Mouse (Mus musculus) liver, adult (tissue): ENCODE measurements at regions not wholly inside any gene's neighbourhood (a gene's known extent, or its start where the extent isn't known, plus 50 kb on each side); places are given as distances from the start of the nearest gene placed in this dataset.

Experiments used
- GATA4 ChIP-seq: IDR thresholded peaks from 2 replicates; pipeline ENCODE4 v1.6.1; 2014; ENCODE audit warnings: mild to moderate bottlenecking, low read length; ENCODE audit not compliant: insufficient replicate concordance

DNA sequence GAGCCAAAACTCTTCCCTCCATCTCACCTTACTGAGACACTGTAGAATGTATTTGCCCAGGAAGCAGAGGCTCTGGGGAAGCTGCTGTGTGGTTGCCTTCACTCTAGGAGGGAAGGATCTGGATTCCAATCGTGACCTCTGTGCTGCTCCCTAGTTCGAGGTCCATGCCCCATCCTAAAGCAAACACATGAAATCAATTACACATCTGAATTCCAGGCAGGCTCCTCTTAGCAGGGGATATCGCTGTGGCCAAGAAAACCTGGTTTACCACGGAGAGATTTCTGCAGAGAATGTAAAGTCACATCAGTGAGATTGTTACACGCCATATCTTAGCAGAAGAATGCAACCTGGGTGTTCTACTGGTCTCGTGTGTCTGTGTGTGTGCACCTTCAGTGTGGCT lies 61.0 kb upstream of the Intu start:
- TF ChIP-seq GATA4 = no peak

DNA sequence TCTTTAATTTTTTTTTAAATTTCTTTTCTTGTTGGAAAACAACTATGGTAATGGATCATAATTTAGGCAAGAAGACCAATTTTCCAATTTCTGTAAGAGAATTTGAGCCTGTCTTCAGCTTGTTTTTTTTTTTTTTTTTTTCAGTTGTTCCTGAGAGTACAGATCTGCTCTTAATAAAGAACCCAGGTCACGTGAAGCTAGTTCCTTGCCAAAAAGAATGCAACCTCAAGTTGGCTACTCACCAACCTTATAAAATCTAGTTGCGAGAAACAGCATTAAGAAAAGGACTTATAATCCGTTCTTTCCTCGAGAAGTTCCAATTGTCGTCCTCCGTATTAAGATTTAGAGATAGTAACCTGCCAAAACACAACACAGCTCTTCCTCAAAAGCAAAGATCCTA lies 58.3 kb upstream of the Intu start:
- TF ChIP-seq GATA4 = no peak

DNA sequence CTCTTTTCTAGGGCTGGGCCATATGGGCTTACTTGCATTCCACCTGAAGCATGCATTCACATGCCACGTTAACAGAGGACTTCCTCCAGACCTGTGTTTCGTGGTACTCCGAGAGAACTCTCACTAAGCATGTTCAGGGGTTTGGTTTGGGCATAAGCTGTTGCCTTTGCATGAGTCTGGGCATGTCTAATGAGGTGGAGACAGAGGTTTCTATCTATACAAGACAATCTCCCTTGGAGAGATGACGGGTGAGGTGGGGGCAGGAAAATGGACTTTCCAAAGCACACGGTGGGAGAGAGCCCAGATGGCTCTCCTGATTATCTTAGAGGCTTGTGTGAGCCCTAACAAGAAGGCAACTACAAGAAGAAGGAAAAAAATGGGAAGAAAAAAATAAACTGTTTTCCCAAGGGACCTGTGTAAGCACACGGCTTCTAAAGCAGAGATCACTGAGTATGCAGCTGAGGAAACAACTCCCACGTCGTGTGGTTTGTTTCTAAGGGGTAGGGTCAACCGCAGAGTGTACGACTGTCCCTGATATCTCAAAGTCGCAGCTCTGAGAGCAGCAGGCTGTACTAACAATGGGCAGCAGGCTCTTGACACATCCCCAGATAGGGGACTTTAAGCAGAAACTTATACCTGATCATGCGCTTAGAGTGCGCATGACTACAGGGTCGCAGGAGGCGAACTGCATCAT lies 50.7 kb upstream of the Intu start:
- TF ChIP-seq GATA4 = no peak
